Mouse (Mus musculus): ENCODE measurements around the gene Specc1l.
A peak's percentile ranks its signal among the peaks of the same experiment; 100 is the strongest.

Gene Specc1l

DNA sequence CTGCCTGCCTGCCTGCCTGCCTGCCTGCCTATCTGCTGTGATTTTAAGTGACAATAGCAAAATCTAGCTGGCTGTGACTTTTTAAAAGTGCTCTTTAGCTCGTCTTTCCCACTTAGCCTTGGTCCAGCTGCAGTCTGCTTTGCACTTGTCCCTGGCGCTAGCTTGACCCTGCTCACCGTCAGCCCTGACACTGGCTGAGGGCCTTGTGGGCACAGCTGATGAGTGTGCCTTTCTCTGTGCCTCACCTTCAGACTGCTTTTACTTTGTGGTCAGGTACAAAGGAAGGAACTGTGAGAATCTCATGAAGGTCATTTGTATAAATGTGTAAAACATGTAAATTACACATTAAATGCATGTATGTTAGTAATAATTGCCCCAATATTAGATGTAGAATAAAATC, 12.3 kb downstream of the Specc1l start:
- no peak for DNase-seq (ENCODE audit: low read depth, low spot score)

DNA sequence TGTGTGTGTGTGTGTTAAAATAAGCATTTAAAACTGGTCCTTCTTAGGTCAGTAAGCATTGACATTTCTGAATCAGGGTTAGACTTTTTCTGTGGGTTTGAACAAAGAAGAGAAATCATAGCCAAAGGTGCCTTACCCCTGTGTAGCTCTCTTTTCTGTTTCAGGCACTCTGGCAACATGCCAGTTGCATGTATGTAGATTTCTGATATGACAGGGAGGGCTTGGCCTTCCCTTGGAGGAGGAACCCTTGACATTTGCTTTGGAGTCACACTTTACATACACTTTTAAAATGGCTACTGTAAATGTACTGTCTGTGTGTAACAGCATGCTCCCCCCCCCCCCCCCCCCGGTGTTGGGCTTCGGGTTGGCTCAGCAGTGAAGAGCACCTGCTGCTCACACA, 12.8 kb downstream of the Specc1l start:
- DNase-seq (ENCODE audit: low read depth, low spot score) = no peak

DNA sequence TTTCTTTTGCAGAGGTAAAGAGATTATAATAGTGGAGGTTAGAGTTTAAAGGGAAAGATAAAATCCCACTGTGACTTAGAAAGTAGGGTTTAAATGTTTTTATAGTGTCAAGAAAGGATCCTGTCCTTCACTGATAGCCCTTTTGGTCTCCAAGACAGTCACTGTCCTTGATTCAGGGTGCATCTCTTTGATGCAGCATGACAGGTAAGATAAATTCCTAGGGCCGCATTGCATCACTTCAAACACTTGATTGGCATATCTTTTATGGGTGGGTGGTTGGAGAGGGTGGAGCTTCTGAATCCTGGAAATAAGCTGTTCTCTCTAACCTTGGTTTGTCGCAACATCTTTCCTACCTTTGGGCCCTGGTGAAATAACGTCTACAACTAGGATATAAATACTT, 15.5 kb downstream of the Specc1l start:
- DNase-seq (ENCODE audit: low read depth, low spot score) = no peak

DNA sequence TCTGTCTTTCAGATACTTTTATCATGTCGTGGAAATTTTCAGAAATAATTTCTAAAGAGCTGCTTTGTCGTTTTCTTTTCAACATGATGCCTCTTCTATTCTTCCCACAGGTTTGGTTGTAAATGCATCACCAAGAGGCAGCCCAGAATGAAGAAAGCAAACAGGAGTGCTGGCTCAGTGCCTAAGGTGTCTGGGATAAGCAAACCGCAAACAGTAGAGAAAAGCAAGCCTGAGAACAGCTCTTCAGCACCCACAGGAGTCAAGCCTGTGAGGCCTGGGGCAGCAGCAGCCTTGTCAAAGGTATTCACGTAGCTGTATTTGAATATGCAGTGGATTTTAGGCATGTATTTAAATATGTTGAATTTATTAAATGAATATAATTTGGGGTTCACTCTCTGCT, 18.7 kb downstream of the Specc1l start:
- no peak for DNase-seq (ENCODE audit: low read depth, low spot score)

DNA sequence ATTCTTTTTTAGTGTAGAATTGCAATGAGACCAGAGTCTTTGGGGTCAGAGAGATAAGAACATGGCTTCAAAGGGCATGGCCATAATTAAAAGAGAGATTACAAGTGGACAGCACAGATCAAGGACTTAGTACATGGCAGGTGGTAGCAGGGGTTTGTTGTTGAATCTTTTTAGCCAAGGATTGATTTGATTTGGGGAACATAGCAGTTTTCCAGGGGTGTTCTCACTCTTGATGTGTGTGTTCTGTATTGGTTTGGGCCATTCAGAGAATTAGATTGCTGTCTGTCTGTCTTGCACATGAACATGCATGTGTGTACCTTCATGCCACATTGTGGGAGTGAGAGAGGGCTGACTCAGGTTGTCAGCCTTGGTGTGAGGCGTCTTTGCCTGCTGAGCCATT, 20.0 kb downstream of the Specc1l start:
- no peak for DNase-seq (ENCODE audit: low read depth, low spot score)

DNA sequence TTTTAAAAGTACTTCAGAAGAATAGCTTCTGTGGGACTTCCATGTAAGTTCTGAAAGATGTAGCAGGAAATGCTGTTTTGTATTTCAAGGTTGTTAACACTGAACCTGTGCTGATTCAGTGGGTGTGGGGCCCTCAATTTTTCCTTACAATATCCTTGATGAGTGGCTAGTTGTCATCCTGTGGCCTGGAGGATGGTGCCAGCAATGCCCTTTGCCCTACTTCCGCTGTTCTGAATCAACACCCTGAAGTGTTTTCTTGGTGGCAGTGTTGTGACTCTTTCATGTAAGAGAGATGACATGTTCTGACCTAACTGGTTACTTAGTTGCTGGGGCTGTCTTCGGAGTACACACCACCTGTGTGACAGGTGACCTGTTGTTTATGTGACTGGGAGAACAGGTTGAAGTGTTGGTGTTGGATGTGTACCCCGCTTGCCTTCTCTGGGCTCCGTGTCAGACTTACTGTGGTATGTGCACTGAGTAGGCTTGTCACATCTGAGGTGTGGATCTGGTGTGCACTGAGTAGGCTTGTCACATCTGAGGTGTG, 20.8 kb downstream of the Specc1l start:
- DNase-seq (ENCODE audit: low read depth, low spot score) = no peak

DNA sequence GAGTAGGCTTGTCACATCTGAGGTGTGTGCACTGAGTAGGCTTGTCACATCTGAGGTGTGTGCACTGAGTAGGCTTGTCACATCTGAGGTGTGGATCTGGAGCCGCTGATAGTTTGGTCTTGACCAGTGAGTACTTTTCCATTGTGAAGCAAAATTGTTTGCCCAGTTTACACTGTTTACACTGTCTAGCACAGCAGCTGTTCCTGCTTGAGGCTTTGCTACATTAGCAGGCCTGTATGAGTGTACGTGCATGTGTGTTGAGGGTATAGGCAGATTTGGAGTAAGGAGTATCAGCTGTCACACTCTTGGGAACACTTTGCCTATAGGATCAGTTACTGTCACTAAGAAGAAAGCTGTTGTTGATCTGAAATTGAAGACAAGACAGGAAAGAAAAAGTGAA, 21.6 kb downstream of the Specc1l start:
- DNase-seq (ENCODE audit: low read depth, low spot score) = no peak

DNA sequence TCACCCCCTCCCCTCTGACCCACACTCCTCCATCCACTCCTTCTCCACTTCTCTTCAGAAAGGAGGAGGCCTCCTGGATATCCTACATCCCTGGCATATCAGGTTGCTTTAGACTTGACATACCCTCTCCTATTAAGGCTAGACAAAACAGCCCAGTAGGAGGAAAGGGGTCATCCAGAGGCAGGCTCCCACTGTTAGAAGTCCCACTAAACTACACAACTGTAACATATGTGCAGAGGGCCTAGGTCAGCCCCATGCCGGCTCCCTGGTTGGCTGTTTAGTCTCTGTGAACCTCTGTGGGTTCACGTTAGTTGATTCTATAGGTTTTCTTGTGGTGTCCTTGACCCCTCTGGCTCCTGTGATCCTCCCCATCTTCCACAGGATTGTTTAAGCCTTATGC, 23.9 kb downstream of the Specc1l start:
- DNase-seq (ENCODE audit: low read depth, low spot score) = no peak

DNA sequence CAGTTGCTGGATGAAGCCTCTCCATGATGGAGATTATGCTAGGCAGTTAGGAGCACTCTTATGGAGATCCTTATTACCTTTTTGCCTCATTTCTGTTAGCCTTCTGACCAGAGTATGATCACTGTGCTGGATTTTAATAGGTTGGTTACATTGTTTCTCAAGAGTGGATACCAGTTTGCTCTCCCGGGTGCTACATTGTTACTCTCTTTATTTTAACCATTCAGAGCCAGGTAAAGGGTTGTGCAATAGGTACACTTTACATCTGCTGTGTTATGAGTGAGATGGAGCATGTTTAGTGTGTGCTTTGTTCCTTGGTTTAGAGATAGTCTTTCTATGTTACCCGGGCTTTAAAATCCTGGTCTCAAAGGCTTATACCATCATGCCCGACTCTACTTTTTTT, 24.3 kb downstream of the Specc1l start:
- DNase-seq (ENCODE audit: low read depth, low spot score) = no peak

DNA sequence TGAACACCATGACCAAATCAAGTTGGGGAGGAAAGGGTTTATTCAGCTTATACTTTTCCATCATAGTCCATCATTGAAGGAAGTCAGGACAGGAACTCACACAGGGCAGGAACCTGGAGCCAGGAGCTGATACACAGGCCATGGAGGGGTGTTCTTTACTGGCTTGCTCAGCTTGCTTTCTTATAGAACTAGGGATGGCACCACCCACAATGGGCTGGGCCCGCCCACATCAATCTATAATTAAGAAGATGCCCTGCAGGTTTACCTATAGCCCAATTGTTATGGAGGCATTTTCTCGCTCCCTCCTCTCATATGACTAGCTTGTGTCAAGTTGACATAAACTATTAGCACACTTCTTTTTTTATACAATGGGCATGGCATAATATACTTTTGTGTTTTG, 25.3 kb downstream of the Specc1l start:
- no peak for DNase-seq (ENCODE audit: low read depth, low spot score)

DNA sequence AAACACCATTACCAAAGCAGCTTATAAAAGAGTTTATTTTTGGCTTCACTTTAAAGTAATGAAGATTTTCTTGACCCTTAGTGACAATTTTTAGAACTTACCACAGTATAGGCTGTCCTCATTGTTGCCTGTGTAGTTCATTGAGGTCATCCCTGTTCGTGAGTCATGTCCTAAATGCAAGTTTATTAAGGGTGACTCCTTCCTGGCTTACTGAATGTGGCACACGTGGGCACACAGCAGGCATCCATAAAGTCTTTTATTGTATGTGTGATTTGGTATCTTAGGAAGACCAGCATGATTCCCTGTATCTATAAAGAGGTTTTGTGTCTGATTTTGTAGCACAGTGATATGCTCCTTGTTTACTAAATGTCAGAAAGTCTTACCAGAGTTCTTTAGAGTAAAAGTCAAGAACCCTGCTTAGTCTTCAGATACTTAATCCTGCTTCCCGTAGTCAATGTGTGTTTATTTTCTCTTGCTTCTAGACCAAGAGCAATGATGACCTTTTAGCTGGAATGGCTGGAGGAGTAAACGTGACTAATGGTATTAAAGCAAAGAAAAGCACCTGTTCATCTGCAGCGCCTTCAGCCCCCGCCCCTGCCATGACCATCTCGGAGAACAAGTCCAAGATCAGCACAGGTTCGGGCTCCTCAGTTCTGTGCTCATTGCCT, 28.8 kb downstream of the Specc1l start:
- no peak for DNase-seq (ENCODE audit: low read depth, low spot score)

DNA sequence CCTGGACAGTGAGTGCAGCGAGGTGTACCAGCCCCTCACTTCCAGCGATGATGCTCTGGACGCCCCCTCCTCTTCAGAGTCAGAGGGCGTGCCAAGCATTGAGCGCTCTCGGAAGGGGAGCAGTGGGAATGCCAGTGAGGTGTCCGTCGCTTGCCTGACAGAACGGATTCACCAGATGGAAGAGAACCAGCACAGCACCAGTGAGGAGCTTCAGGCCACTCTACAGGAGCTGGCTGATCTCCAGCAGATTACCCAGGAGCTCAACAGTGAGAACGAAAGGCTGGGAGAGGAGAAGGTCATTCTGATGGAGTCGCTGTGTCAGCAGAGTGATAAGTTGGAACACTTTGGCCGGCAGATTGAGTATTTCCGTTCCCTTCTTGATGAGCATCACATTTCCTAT, 33.9 kb downstream of the Specc1l start:
- DNase-seq (ENCODE audit: low read depth, low spot score) = no peak

DNA sequence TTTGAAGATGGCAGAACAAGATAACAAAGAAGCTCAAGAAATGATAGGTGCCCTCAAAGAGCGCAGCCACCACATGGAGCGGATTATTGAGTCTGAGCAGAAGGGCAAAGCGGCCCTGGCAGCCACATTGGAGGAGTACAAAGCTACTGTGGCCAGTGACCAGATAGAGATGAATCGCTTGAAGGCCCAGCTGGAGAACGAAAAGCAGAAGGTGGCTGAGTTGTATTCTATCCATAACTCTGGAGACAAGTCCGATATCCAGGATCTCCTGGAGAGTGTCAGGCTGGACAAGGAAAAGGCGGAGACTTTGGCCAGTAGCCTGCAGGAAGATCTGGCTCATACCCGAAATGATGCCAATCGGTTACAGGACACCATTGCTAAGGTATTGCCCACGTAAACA, 34.5 kb downstream of the Specc1l start:
- no peak for DNase-seq (ENCODE audit: low read depth, low spot score)

DNA sequence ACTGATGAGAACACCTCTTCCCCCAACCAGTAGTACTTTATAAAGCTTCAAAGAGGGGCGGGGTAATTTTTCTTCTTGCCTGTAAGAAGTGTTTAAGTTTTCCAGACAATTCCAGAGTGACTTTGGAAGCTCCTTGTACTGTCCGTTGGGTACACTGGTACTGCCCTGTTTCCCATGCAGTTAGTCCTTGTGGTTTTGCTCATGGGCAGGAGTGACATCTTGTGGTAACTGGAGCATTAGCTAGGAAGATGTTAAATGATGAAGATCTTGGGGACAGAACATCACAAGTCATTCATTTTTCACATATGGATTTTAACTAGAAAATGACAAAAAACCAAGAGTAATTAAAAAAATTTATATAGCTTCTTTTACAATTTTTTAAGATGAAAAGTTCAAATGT, 39.1 kb downstream of the Specc1l start:
- peak; percentile 14 for DNase-seq (ENCODE audit: low read depth, low spot score)

DNA sequence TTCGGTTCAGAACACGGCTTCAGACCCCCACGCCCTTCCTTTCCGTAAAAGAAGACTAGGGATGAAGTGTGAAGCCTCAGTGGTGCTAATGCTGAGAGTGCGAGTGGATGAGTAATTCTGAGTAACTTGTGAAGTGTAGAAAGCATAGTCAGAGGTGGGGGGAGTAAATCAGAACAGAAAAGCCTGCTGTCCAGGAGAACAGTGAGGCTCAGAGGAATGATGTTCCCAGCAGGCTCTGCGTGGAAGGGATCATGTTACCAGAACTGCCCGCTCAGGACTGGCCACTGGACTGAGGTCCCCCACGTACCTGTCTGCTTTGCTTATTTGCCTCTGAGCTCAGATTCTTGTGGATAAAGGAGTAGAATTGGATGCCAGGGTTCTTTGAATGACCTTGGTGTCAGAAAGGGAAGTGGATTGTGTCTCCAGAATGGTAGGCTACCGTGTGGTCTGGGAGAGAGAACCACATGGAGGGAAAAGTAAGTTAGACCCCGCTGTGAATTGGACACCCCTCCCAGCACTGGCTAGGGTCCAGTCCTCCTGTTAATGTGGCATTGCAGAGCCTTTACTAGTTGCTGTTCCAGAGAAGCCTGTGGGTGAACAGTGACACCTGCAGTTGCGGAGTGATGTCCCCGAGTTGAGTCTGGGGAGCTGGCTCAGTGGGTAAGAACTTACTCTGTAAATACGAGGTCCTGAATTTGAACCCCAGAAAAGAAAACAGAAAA, 40.6 kb downstream of the Specc1l start:
- DNase-seq (ENCODE audit: low read depth, low spot score) = no peak

DNA sequence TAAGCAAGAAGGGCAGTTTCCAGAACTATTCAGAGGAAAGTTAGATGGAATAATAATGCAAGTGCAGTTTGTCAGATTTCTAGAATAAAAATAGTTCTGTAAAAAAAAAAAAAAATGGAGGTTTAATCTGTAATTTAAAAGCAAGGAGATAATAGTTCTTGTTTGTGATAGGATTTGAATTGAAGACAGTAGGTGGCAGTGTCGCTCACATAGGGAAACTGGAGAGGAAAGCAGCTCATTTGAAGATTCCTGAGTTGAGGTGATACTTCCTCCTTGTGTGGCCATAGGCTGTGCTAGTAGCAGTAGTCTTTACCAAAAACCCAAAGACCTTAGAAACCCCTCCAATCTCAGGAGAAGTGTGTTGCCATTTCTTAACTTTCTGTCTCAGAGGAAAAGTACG, 43.2 kb downstream of the Specc1l start:
- peak; percentile 6 for DNase-seq (ENCODE audit: low read depth, low spot score)

DNA sequence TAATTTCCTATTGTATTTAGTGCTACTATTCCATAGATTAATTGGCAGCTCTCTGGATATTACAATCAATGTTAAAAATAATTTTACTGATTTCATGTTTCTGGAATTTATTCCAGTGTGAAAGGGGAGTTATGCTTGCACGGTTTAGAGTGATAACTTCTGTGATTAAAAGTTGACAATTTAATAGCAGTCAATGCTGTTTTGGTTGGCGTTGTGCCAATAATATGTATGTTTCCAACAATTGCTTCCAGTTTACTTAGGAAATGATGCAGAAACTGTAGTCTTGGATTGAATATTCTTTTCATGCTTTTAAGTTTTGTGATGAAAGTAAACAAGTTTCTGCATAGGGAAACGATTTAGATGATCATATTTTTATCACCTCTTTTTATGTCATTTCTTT, 45.5 kb downstream of the Specc1l start:
- no peak for DNase-seq (ENCODE audit: low read depth, low spot score)

DNA sequence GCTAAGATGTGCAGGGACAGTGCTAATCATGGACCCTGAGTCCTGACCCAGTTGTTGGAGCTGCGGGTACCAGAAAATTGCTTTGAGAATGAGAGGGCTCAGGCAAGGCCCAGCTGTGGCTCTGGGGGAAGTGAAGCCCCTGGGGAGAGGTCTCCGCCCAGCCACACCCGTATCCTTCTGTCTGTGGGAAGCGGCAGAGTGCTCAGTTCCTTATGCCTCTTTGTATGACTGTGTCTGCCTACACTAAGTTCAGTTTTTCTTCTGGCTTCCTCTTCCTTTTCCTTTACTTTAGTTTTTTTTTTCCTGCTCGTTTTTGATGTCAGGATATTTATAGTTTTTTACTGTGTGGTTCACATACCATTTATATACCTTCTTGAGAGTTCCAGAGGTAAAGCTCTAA, 46.4 kb downstream of the Specc1l start:
- DNase-seq (ENCODE audit: low read depth, low spot score) = no peak

DNA sequence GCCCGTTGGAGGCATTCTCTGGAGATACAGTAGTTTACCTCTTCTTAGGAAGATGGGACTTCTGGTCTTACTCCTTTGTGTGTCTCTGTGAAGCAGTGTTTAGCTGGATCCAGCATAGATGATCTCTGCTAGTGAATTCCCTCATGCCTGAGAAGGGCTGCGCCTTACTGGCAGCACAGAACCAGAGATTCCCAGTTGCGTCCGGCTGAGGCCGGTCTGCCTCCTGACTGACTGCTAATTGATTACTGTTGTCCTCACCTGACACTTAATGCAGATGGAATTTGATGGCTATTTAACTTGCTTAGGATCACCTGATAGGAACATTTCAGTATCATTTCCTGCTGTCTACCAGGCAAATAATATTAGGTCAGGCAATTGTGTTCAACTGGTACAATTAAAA, 49.4 kb downstream of the Specc1l start:
- no peak for DNase-seq (ENCODE audit: low read depth, low spot score)

DNA sequence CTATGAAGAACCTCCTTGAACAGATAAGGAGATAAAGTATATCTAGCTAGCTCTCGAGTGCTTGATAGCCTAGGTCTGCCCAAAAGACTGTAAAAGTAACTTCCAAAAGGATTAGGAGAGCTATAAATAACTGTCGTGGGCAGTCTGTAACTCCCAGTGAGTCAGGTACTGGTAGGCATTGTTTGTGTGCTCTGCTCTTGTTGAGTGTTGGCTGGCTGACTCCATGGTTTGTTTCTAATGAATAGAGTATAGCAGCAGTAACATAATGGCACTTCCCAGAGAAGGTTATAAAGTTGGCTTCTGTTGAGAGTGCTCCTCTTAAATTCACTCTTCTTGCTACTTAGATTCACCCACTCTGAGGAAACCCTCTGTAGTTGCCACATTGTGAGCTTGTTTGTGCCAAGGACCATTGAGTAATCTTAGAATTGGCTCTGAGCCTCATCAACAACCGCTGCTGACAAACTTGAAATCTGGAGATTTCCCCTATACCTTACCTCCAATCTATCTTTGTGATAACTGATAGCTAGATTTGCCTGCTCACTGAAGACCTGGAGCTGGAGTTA, 53.2 kb downstream of the Specc1l start:
- DNase-seq (ENCODE audit: low read depth, low spot score) = no peak

DNA sequence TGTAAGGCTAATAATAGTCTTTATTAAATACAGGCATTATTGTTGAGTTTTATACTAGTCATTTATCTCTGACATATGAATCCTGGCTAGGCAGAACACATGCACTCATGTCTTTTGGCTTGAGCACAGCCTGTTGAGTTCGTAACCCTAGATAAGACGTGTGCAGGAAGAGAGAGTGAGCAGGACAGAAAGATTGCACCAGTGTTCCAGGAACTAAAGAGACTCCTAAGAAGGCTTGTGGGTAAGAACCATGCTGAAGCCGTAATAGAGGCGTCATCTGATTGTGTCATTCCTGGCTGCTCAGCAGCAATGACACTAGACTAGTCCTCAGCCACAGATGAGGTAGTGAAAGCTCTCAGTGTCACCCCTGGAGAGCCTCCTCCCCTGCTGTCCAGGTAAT, 61.1 kb downstream of the Specc1l start:
- no peak for DNase-seq (ENCODE audit: low read depth, low spot score)

DNA sequence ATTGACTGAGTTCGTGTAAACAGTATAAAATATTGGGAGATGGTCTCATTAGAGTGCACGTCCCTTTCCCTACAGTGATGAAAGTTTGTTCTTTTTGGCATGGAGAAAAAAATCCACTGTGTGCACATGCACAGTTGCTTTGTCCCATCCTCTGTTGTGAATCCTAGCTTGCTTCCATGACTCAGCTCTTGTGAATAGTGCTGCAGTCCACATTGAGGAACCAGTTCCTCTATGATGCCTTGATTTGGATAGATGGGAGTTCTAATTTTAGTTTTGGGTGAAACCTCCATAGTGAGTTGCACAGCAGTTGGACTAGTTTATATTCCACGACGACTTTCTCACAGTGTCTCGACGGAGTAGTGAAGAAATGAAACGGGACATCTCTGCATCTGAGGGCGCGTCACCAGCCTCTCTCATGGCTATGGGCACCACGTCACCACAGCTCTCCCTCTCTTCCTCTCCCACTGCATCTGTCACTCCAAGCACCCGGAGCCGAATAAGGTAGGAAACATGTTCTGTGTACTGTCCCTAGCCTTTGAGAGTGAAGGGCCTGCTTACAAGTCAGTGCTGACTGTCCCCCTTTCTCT, 64.6 kb downstream of the Specc1l start:
- DNase-seq (ENCODE audit: low read depth, low spot score) = no peak

DNA sequence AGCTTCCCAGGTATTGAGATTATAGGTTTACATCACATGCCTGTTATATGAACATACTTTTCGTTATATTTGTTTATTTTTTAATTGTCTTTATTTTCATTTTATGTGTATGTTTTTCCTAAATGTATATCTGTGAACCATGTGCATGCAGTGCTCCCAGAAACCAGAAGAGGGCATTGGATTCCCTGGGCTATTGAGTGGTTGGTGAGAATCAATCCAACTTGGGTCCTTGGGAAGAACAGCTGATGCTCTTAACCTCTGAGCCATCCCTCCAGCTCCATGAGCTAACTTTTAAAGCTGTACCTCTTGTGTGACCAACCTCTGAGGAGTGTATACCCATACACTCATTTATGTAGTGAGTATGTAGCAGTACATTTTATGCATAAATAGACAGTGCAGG, 65.6 kb downstream of the Specc1l start:
- peak; percentile 9 for DNase-seq (ENCODE audit: low read depth, low spot score)
